In genomic region chr5:117348279-117348678, GRCm38 (mm10) we compare ENCODE assay signal across 10 mouse cellular contexts. TPM values are rescaled to one million over a fixed set of nuclear protein-coding genes. Genes with fewer than 3 reads are reported as not detected.
A peak's percentile ranks its signal among the peaks of the same experiment; 100 is the strongest.
DNase-seq lines count a peak whose midpoint lies in the region; ATAC-seq and TF ChIP-seq lines count a peak whose summit lies in the region.
"Had no signal": no experiment of that assay in that cellular context is flagged by ENCODE, and none has a peak within 500 bp of the region (broad histone marks: within the 10 kb centered on the region; RNA-seq: fewer than 3 reads in every experiment).

No protein-coding gene starts in this region.

- peaks cover 9% of the 10 kb centered on the region for H3K36me3 ChIP-seq in forebrain, embryonic 10.5 days (replicated peaks)
- no peaks in the 10 kb centered on the region for H3K36me3 ChIP-seq in forebrain, embryonic 15.5 days
- H3K36me3 ChIP-seq in hindbrain, postnatal 0 days (ENCODE audit: insufficient read depth, low read length), result no peaks in the 10 kb centered on the region
- no peaks in the 10 kb centered on the region for H3K36me3 ChIP-seq in limb, embryonic 14.5 days (ENCODE audit: control insufficient read depth, insufficient read depth, low read length)
- no peaks in the 10 kb centered on the region for H3K36me3 ChIP-seq in midbrain, embryonic 12.5 days

- peak overlapping the region; percentile 11 for H3K4me3 ChIP-seq in forebrain, embryonic 10.5 days
- no peak overlapping the region for H3K4me3 ChIP-seq in forebrain, embryonic 15.5 days
- no peak overlapping the region for H3K4me3 ChIP-seq in hindbrain, postnatal 0 days (ENCODE audit: low read length)
- H3K4me3 ChIP-seq in limb, embryonic 14.5 days (replicated peaks; ENCODE audit: low read length), result no peak overlapping the region
- H3K4me3 ChIP-seq in midbrain, embryonic 12.5 days, result no peak overlapping the region
- H3K4me3 ChIP-seq: erythroblast, embryonic 14.5 days; limb, embryonic 13.5 days had no signal

- no peak overlapping the region for H3K9ac ChIP-seq in forebrain, embryonic 15.5 days (replicated peaks)
- no peak overlapping the region for H3K9ac ChIP-seq in hindbrain, postnatal 0 days (replicated peaks; ENCODE audit: low read length)
- no peak overlapping the region for H3K9ac ChIP-seq in limb, embryonic 14.5 days (ENCODE audit: low read depth, low read length, severe bottlenecking)
- H3K9ac ChIP-seq in midbrain, embryonic 12.5 days (replicated peaks), result no peak overlapping the region
- H3K9ac ChIP-seq: limb, embryonic 13.5 days had no signal

- H3K4me1 ChIP-seq in forebrain, embryonic 10.5 days, result peaks cover 17% of the 10 kb centered on the region
- no peaks in the 10 kb centered on the region for H3K4me1 ChIP-seq in forebrain, embryonic 15.5 days
- H3K4me1 ChIP-seq in hindbrain, postnatal 0 days (ENCODE audit: insufficient read depth, low read length), result no peaks in the 10 kb centered on the region
- H3K4me1 ChIP-seq in limb, embryonic 14.5 days (ENCODE audit: control insufficient read depth, insufficient read depth, low read length), result no peaks in the 10 kb centered on the region
- no peaks in the 10 kb centered on the region for H3K4me1 ChIP-seq in midbrain, embryonic 12.5 days
- H3K4me1 ChIP-seq: limb, embryonic 13.5 days had no signal

- H3K9me3 ChIP-seq in forebrain, embryonic 10.5 days, result 0 out of 2 replicates have a peak, but pooled peaks cover 5% of the 10 kb centered on the region
- H3K9me3 ChIP-seq in forebrain, embryonic 15.5 days, result no peaks in the 10 kb centered on the region
- H3K9me3 ChIP-seq in hindbrain, postnatal 0 days (ENCODE audit: low read length), result no peaks in the 10 kb centered on the region
- H3K9me3 ChIP-seq in limb, embryonic 14.5 days (ENCODE audit: control insufficient read depth, low read length), result no peaks in the 10 kb centered on the region
- no peaks in the 10 kb centered on the region; the same call in 1 of the 2 replicates for H3K9me3 ChIP-seq in midbrain, embryonic 12.5 days
- H3K9me3 ChIP-seq: limb, embryonic 13.5 days had no signal

- peak; percentile 82 for DNase-seq in forebrain, embryonic 10.5 days (ENCODE audit: extremely low spot score, low spot score)
- DNase-seq in cerebellum, adult 8-10 months, result peak; percentile 50
- DNase-seq in frontal cortex, postnatal 14 days (ENCODE audit: low spot score in 2 of 2), result peak; percentile 47 to 55
- peak; percentile 78 for DNase-seq in hindbrain, postnatal 0 days (ENCODE audit: low spot score)
- peak; percentile 44 for DNase-seq in limb, embryonic 14.5 days (ENCODE audit: low spot score)
- peak; percentile 79 for DNase-seq in urinary bladder, postnatal 14 days (ENCODE audit: low spot score)

- no peaks in the 10 kb centered on the region for H3K27me3 ChIP-seq in forebrain, embryonic 10.5 days (ENCODE audit: poor library complexity, severe bottlenecking)
- H3K27me3 ChIP-seq in forebrain, embryonic 15.5 days, result no peaks in the 10 kb centered on the region
- no peaks in the 10 kb centered on the region for H3K27me3 ChIP-seq in hindbrain, postnatal 0 days (ENCODE audit: insufficient read depth, low read length)
- H3K27me3 ChIP-seq in limb, embryonic 14.5 days (ENCODE audit: control insufficient read depth, insufficient read depth, low read length), result no peaks in the 10 kb centered on the region
- H3K27me3 ChIP-seq in midbrain, embryonic 12.5 days, result no peaks in the 10 kb centered on the region
- H3K27me3 ChIP-seq: limb, embryonic 13.5 days had no signal

- H3K27ac ChIP-seq in forebrain, embryonic 10.5 days, result peak overlapping the region; percentile 56; the same call in 1 of the 2 replicates
- H3K27ac ChIP-seq in forebrain, embryonic 15.5 days (replicated peaks), result no peak overlapping the region
- H3K27ac ChIP-seq in hindbrain, postnatal 0 days, result no peak overlapping the region
- no peak overlapping the region for H3K27ac ChIP-seq in limb, embryonic 14.5 days (replicated peaks; ENCODE audit: low read depth, low read length)
- H3K27ac ChIP-seq in midbrain, embryonic 12.5 days (replicated peaks), result no peak overlapping the region
- H3K27ac ChIP-seq: limb, embryonic 13.5 days had no signal

- no peak for TF ChIP-seq CTCF in hindbrain, postnatal 0 days (IDR thresholded peaks at IDR 0.05; ENCODE audit: low read depth)

- ATAC-seq in forebrain, embryonic 15.5 days (replicated peaks), result no peak
- peak; percentile 88 for ATAC-seq in hindbrain, postnatal 0 days
- no peak for ATAC-seq in limb, embryonic 14.5 days (ENCODE audit: low FRiP score, low read depth)
- ATAC-seq in midbrain, embryonic 12.5 days (ENCODE audit: low FRiP score, low read depth), result peak; percentile 71

- 26% methylated on average over 19 of the region's 19 CpGs for WGBS in forebrain, embryonic 10.5 days
- WGBS in forebrain, embryonic 15.5 days, result 21% methylated on average over 19 of the region's 19 CpGs
- 19% methylated on average over 19 of the region's 19 CpGs for WGBS in hindbrain, postnatal 0 days
- 34% methylated on average over 19 of the region's 19 CpGs for WGBS in limb, embryonic 14.5 days
- 26% methylated on average over 19 of the region's 19 CpGs for WGBS in midbrain, embryonic 12.5 days

- no peak for TF ChIP-seq POLR2A in limb, embryonic 14.5 days (IDR thresholded peaks at IDR 0.05; ENCODE audit: borderline replicate concordance, extremely low read depth, insufficient read depth, insufficient read length)

- H3K4me2 ChIP-seq in forebrain, embryonic 15.5 days (replicated peaks), result no peak overlapping the region; the same call in 1 of the 2 replicates
- no peak overlapping the region for H3K4me2 ChIP-seq in hindbrain, postnatal 0 days (ENCODE audit: low read depth, low read length)
- H3K4me2 ChIP-seq in limb, embryonic 14.5 days (replicated peaks; ENCODE audit: low read depth, low read length, severe bottlenecking), result no peak overlapping the region
- peak overlapping the region; percentile 16 for H3K4me2 ChIP-seq in midbrain, embryonic 12.5 days (replicated peaks)
- H3K4me2 ChIP-seq: limb, embryonic 13.5 days had no signal

RNA-seq across cellular contexts. Expression of gene Wsb2, which starts 8.8 kb away (rescaled TPM):
- polyA plus RNA-seq in forebrain, embryonic 10.5 days (2016; fragmentation: Nextera tagmentation; extraction: Ambion mirVana), result 45.4 and 46.7 TPM in 2 replicates
- 196 and 213 TPM in 2 replicates for polyA plus RNA-seq in forebrain, embryonic 15.5 days (2015; fragmentation: Nextera tagmentation; extraction: Ambion mirVana)
- 412 and 421 TPM in 2 replicates for total RNA-seq in hindbrain, postnatal 0 days (2014; rRNA removed)
- 296 and 321 TPM in 2 replicates for polyA plus RNA-seq in hindbrain, postnatal 0 days (2015; fragmentation: Nextera tagmentation; extraction: Ambion mirVana)
- polyA plus RNA-seq in limb, embryonic 14.5 days (2012; rRNA removed), result 59.5 and 81.6 TPM in 2 replicates
- 66.2 and 69.4 TPM in 2 replicates for polyA plus RNA-seq in limb, embryonic 14.5 days (2014; fragmentation: Nextera tagmentation; extraction: Ambion mirVana)
- polyA plus RNA-seq in midbrain, embryonic 12.5 days (2016; fragmentation: Nextera tagmentation; extraction: Ambion mirVana), result 113 and 114 TPM in 2 replicates

RNA-seq across cellular contexts. Expression of gene Vsig10, which starts 29.4 kb away (rescaled TPM):
- polyA plus RNA-seq in forebrain, embryonic 10.5 days (2016; fragmentation: Nextera tagmentation; extraction: Ambion mirVana), result 3.4 and 4.3 TPM in 2 replicates
- 1.4 and 1.7 TPM in 2 replicates for polyA plus RNA-seq in forebrain, embryonic 15.5 days (2015; fragmentation: Nextera tagmentation; extraction: Ambion mirVana)
- 3.3 and 4.6 TPM in 2 replicates for total RNA-seq in hindbrain, postnatal 0 days (2014; rRNA removed)
- 3.4 and 4.7 TPM in 2 replicates for polyA plus RNA-seq in hindbrain, postnatal 0 days (2015; fragmentation: Nextera tagmentation; extraction: Ambion mirVana)
- 10.3 and 14.0 TPM in 2 replicates for polyA plus RNA-seq in limb, embryonic 14.5 days (2012; rRNA removed)
- polyA plus RNA-seq in limb, embryonic 14.5 days (2014; fragmentation: Nextera tagmentation; extraction: Ambion mirVana), result 4.5 and 6.8 TPM in 2 replicates
- polyA plus RNA-seq in midbrain, embryonic 12.5 days (2016; fragmentation: Nextera tagmentation; extraction: Ambion mirVana), result 3.1 and 4.7 TPM in 2 replicates
- polyA plus RNA-seq: erythroblast, embryonic 14.5 days had no signal

RNA-seq across cellular contexts. Expression of gene Rfc5, which starts 40.6 kb away (rescaled TPM):
- polyA plus RNA-seq in forebrain, embryonic 10.5 days (2016; fragmentation: Nextera tagmentation; extraction: Ambion mirVana), result 155 TPM in 2 replicates
- 54.5 and 59.3 TPM in 2 replicates for polyA plus RNA-seq in forebrain, embryonic 15.5 days (2015; fragmentation: Nextera tagmentation; extraction: Ambion mirVana)
- 16.6 and 17.8 TPM in 2 replicates for total RNA-seq in hindbrain, postnatal 0 days (2014; rRNA removed)
- polyA plus RNA-seq in hindbrain, postnatal 0 days (2015; fragmentation: Nextera tagmentation; extraction: Ambion mirVana), result 26.5 and 29.2 TPM in 2 replicates
- polyA plus RNA-seq in limb, embryonic 14.5 days (2012; rRNA removed), result 54.3 and 54.7 TPM in 2 replicates
- polyA plus RNA-seq in limb, embryonic 14.5 days (2014; fragmentation: Nextera tagmentation; extraction: Ambion mirVana), result 73.1 and 74.7 TPM in 2 replicates
- polyA plus RNA-seq in midbrain, embryonic 12.5 days (2016; fragmentation: Nextera tagmentation; extraction: Ambion mirVana), result 72.9 and 79.5 TPM in 2 replicates

Comparison
In these comparisons a context has a peak if more than half of its experiments do, and no peak if none do; other contexts are left out.
1. ATAC-seq: peak in hindbrain, postnatal 0 days (single experiment) and midbrain, embryonic 12.5 days (single experiment); none in forebrain, embryonic 15.5 days (single experiment) and limb, embryonic 14.5 days (single experiment).
2. Peak in every context shown above with its lines, with median percentiles within 50 percentile points of each other: DNase-seq.